Mouse (Mus musculus) C2C12 (cell line): ENCODE measurements at regions not wholly inside any gene's neighbourhood (a gene's known extent, or its start where the extent isn't known, plus 50 kb on each side); places are given as distances from the start of the nearest gene placed in this dataset.

ENCODE experiments used
- CTCF ChIP-seq: IDR thresholded peaks from one replicate; pipeline ENCODE4 v1.5.1; 2011; ENCODE audit not compliant: control insufficient read depth, insufficient read depth, insufficient read length
- MAX ChIP-seq: IDR thresholded peaks from one replicate; pipeline ENCODE4 v1.6.1; 2011; ENCODE audit warnings: mild to moderate bottlenecking, control low read depth

DNA sequence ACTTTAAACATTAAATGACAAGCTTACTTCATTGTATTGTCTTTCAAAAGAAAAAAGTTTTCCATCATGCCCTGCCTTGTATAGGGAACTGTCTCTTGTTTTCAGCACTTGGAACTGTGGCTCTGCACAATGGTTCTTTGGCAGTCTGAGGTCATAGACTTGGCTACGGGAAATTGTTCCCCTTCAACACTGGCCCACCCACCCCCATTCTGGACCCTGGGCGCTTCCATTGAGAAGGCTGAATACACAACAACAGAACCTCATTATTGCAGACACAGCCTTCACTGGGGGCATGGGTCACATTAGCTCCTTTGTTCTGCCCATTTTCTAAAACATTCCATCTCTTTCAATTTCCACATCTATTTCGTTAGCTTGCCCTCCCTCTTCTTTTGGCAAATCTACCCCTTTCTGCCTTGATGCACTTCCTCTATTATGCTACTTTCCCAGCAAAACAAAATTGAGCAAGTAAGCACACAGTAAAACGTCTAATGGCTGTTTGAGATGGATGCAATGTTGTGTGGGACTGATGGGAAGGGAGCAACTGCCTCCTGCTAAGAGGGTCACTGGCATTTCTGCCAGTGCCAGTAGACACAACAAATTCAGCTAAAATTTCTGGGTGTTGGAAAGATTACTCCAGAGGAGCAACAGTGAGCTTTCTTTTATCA lies 136.0 kb upstream of the Mad2l1 start:
- no peak for TF ChIP-seq CTCF
- no peak for TF ChIP-seq MAX
